Mouse (Mus musculus) 3134 (cell line): ENCODE measurements around the gene Olfr701.

Experiments used
- DNase-seq: peaks from one replicate; pipeline ENCODE4 v3.0.0-alpha.2; 2011; ENCODE audit warnings: low spot score; ENCODE audit not compliant: insufficient read length; ENCODE audit errors: extremely low read depth

The Olfr701 gene

DNA sequence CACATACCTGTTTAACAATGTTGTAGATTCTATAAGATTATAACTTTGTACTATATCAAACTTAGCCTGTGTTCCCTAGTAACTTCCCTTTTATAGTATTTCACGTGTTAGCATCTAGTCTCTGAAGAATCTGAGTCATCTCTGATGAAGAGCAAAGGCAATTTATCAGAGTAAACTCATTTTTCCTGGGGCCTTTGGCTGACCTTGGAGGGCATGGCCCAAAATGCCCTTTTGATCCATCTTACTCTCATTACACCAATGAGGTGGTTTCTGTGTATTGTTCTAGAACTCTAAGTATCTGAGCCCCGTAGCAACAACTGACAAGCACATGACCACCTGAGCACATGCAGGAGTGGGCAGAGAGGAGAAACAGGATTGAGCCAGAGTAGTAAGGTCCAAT, at the start of gene Olfr701:
Olfr701 (plus strand) TSS at position 301 of the 400 bp plus-strand sequence.
- DNase-seq: no peak

DNA sequence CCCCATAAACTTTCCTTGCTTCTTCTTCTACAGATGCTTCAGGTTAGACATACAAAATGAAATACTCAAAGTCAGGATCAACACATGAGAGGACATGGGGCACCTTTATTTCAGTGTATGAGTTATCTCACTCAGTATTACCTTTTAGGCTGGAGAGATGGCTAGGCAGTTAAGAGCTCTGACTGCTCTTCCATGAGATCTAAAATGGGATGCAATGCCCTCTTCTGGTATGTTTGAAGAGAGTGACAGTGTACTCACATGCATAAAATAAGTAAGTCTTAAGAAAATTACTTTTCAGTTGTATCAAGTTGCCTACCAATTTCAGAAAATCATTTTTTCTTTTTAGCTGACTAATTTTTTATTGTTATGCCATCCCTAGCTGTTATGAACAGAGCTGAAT, 25.6 kb upstream of the Olfr701 start:
- no peak for DNase-seq

DNA sequence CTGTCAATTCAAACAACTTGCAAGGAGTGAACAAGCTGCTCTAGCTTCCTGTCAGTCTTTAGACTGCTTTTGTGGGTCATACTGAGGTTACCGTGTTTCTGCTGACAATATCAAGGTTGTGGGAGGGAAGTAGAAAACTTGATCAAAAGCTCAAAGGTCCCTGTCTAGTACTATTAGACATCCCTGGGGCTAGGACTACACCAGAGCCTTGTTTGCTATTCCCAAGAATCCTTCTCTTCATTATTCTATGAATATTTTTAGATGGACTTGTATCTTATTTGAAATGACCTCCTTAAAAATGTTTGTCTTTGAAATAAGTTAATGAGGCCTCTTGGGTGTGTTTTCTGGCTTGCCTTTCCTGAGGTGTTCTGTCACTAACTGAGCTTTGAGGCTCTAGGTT, 20.8 kb upstream of the Olfr701 start, which contains the start of gene Olfr699:
Olfr699 (minus strand) TSS at position 101 of the 400 bp plus-strand sequence.
- no peak for DNase-seq

DNA sequence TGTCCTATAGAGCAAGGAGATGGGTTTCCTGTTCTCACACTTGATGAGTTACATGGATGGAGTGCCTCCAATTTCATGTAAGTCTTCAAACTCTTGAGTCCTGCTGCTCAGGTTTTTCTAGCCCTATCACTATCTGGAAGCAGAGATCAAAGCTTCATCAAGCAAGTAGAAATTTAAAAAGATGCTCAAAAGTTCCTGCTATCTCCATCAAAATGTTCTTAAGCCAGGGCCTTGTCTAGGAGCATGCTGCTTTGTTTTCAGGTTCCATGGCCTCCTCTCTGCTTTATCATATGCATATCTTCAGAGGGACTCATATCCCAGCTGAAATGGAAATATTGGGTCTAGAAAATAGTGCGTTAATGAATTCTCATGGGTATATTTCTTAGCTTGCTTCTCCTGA, 5.2 kb upstream of the Olfr701 start, which contains the start of gene Olfr700:
Olfr700 (minus strand) TSS at position 101 of the 400 bp plus-strand sequence.
- DNase-seq: no peak

DNA sequence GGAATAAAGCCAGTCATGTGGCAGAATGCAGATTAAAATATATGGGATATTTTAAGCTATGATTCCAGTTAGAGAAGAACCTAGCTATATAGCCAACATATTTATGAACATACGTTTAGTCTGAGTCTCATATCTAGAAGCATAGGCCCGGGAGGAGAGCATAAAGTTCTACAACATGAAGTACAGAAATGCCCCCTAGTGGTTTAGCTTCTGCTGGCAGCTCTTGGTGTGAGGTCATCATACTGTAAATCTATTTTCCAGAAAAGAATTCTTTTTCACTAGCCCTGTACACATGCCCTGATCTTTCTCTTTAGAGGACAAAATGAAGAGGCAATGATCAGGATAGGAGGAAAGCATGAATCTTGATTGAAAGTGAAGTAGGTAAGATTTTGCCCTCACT, 1.8 kb downstream of the Olfr701 start:
- no peak for DNase-seq

DNA sequence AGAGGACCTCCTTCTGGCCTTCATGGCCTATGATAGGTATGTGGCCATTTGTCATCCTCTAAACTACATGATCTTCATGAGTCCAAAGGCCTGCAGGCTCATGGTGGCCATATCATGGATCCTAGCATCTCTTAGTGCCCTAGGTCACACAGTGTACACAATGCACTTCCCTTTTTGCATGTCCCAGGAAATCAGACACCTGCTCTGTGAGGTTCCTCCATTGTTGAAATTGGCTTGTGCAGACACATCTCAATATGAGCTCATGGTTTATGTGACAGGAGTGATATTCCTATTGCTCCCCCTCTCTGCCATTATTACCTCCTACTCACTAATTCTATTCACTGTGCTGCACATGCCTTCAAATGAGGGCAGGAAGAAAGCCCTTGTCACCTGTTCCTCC, 4.5 kb downstream of the Olfr701 start:
- DNase-seq: no peak

DNA sequence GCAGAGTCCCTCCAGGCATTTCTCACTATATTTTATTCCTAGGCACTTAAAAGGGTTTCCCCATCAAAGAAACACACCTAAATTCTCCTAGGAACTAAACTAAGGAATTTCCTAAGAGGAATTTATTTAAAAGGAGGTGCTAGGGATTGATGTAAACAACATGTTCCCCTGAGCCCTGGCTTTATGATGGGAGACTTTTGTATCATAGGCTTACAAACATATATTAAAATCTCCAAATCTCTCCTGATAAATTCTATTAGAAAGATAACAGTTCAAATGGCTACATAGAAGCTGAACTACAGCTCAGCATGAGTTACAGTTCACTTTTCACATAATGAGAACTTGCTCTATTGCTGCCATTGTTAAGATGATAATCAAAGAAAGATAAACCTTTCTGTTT, 19.9 kb downstream of the Olfr701 start, which contains the start of gene Olfr702:
Olfr702 (minus strand) TSS at position 101 of the 400 bp plus-strand sequence.
- DNase-seq: no peak

DNA sequence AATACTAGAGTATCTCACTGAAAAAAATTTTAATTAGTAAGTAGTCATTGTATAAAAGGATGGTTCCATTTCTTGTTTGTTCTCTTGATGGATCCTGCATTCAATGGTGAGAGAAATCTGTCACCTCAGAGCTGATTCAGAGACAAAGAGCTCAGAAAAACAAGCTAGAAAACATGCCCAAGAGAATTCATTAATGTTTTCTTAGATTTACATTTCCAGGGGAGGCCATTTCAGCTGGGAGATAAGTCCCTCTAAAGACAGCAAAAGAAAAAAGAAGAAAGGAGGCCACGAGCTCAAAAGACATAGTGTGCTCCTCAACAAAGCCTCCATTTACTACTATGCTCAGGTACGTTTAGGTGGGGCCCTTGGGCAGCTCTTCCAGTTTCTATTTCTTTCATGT, 29.1 kb downstream of the Olfr701 start, which contains the start of gene Olfr703:
Olfr703 (plus strand) TSS at position 301 of the 400 bp plus-strand sequence.
- DNase-seq: no peak

DNA sequence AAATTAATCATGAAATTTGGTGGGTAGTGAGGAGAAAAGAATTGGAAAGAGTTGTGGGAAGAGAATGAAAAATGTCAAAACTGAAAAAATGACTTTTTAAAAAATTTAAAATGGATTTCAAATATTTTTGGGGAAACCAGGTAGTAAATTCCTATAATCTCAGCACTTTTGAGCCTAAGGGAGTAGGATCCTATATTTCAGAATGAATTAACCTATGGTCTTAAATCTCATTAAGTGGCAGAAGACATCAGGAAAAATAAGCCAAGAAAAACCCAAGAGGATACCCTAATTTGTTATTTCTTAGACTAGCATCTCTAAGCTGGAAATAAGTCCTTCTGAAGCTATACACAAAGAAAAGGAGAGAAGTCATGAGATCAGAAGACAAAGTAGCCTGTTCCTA, 49.0 kb downstream of the Olfr701 start, which contains the start of gene Olfr704:
Olfr704 (plus strand) TSS at position 301 of the 400 bp plus-strand sequence.
- no peak for DNase-seq
